Mouse (Mus musculus): ENCODE measurements around the gene Vangl1. TPM values are rescaled to one million over a fixed set of nuclear protein-coding genes. Genes with fewer than 3 reads are reported as not detected.

Gene Vangl1
- polyA plus RNA-seq, 1 experiment from 2014 or later = 14.0 TPM

DNA sequence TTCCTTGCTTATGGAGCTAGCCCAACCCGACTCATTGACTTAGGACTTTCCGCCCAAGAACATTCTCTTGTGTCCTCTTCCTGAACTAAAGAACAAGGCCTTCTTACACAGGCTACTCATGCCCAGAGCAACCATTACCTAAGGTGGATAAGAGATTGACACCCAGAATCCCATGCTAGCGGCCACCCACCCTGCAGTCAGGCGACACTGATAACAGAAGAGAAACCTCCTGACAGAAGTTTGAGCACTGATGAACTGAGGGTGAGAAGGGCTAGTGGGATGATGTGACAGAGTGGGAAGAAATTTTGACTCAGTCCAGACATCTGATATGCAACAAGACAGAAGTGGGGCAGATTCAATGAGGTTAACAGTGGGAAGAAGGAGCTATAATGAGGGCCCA lies 60.1 kb downstream of the Vangl1 start:
- no peak overlapping the region for H3K27ac ChIP-seq (ENCODE audit: low read length)
- no peak for ATAC-seq
- no peak overlapping the region for H3K9ac ChIP-seq (replicated peaks; ENCODE audit: low read depth)
- DNase-seq (ENCODE audit: low spot score) = no peak
- H3K36me3 ChIP-seq (ENCODE audit: insufficient read depth, low read length) = no peaks in the 10 kb centered on the region
- 95% methylated on average over 4 of the region's 4 CpGs for WGBS
- no peak overlapping the region for H3K4me2 ChIP-seq (replicated peaks; ENCODE audit: low read depth, low read length)
- no peaks in the 10 kb centered on the region; the same call in 1 of the 2 replicates for H3K4me1 ChIP-seq (ENCODE audit: insufficient read depth, low read depth, low read length)
- no peak overlapping the region for H3K4me3 ChIP-seq (ENCODE audit: low read depth, low read length)
- no peaks in the 10 kb centered on the region for H3K27me3 ChIP-seq (replicated peaks; ENCODE audit: insufficient read depth, low read length)
- TF ChIP-seq CTCF (IDR thresholded peaks at IDR 0.05) (no peak), EP300 (IDR thresholded peaks at IDR 0.05) (no peak)
- no peaks in the 10 kb centered on the region for H3K9me3 ChIP-seq (ENCODE audit: low read length)

GRCm38 (mm10) chr3:102143536-102143935 lies 61.0 kb downstream of the Vangl1 start:
- Histone ChIP-seq H3K9ac (replicated peaks; ENCODE audit: low read depth) (no peak overlapping the region), H3K36me3 (ENCODE audit: insufficient read depth, low read length) (no peaks in the 10 kb centered on the region), H3K4me2 (replicated peaks; ENCODE audit: low read depth, low read length) (no peak overlapping the region), H3K4me1 (ENCODE audit: insufficient read depth, low read depth, low read length) (no peaks in the 10 kb centered on the region; the same call in 1 of the 2 replicates), H3K9me3 (ENCODE audit: low read length) (no peaks in the 10 kb centered on the region), H3K27me3 (replicated peaks; ENCODE audit: insufficient read depth, low read length) (no peaks in the 10 kb centered on the region), H3K4me3 (ENCODE audit: low read depth, low read length) (no peak overlapping the region), H3K27ac (ENCODE audit: low read length) (no peak overlapping the region)
- TF ChIP-seq CTCF (IDR thresholded peaks at IDR 0.05) (no peak), EP300 (IDR thresholded peaks at IDR 0.05) (no peak)
- ATAC-seq = no peak
- no peak for DNase-seq (ENCODE audit: low spot score)
- 78% methylated on average over 3 of the region's 3 CpGs for WGBS

GRCm38 (mm10) chr3:102142947-102143346 lies 61.5 kb downstream of the Vangl1 start:
- no peak for TF ChIP-seq CTCF (IDR thresholded peaks at IDR 0.05)
- no peak for TF ChIP-seq EP300 (IDR thresholded peaks at IDR 0.05)
- H3K9me3 ChIP-seq (ENCODE audit: low read length) = no peaks in the 10 kb centered on the region
- 90% methylated on average over 4 of the region's 4 CpGs for WGBS
- no peak overlapping the region for H3K9ac ChIP-seq (replicated peaks; ENCODE audit: low read depth)
- no peaks in the 10 kb centered on the region; the same call in 1 of the 2 replicates for H3K4me1 ChIP-seq (ENCODE audit: insufficient read depth, low read depth, low read length)
- no peak for ATAC-seq
- no peaks in the 10 kb centered on the region for H3K36me3 ChIP-seq (ENCODE audit: insufficient read depth, low read length)
- no peaks in the 10 kb centered on the region for H3K27me3 ChIP-seq (replicated peaks; ENCODE audit: insufficient read depth, low read length)
- no peak overlapping the region for H3K27ac ChIP-seq (ENCODE audit: low read length)
- no peak overlapping the region for H3K4me3 ChIP-seq (ENCODE audit: low read depth, low read length)
- no peak for DNase-seq (ENCODE audit: low spot score)
- no peak overlapping the region for H3K4me2 ChIP-seq (replicated peaks; ENCODE audit: low read depth, low read length)

- H3K4me2 ChIP-seq (replicated peaks; ENCODE audit: low read depth, low read length) = no peak overlapping the region
- no peaks in the 10 kb centered on the region for H3K4me1 ChIP-seq (ENCODE audit: insufficient read depth, low read depth, low read length)
- H3K36me3 ChIP-seq (ENCODE audit: insufficient read depth, low read length) = no peaks in the 10 kb centered on the region
- H3K4me3 ChIP-seq (ENCODE audit: low read depth, low read length) = no peak overlapping the region
- H3K9me3 ChIP-seq (ENCODE audit: low read length) = no peaks in the 10 kb centered on the region
- ATAC-seq = no peak
- no peak for DNase-seq (ENCODE audit: low spot score)
- H3K9ac ChIP-seq (replicated peaks; ENCODE audit: low read depth) = no peak overlapping the region
- no peaks in the 10 kb centered on the region for H3K27me3 ChIP-seq (replicated peaks; ENCODE audit: insufficient read depth, low read length)
- 73% methylated on average over 6 of the region's 6 CpGs for WGBS
- no peak overlapping the region for H3K27ac ChIP-seq (ENCODE audit: low read length)
- TF ChIP-seq CTCF (IDR thresholded peaks at IDR 0.05) (no peak), EP300 (IDR thresholded peaks at IDR 0.05) (no peak)
These were observed 62.6 kb downstream of the Vangl1 start for GRCm38 (mm10) chr3:102141893-102142292.

DNA sequence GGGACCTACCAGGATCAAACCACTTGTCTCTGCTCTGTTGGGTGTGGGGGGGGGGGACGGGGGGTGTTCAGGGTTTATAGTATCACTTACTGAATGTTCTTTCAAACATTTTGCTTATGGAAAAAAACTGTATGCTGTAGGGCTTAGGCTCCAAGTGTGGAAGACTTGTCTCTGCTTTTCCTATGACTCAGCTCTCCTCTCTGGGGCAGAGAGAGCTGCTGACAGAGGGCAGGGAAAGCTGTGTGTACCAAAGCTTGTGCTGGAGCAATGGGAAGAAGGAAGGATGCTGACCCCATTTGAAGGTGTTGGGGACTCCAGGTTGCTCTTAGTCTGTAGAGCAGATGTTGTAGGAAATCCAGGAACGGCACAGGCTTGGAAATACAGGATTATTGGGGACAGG lies 63.0 kb downstream of the Vangl1 start:
- no peak for TF ChIP-seq EP300 (IDR thresholded peaks at IDR 0.05)
- no peaks in the 10 kb centered on the region for H3K27me3 ChIP-seq (replicated peaks; ENCODE audit: insufficient read depth, low read length)
- WGBS = 60% methylated on average over 2 of the region's 2 CpGs

GRCm38 (mm10) chr3:102140606-102141005 lies 63.9 kb downstream of the Vangl1 start:
- Histone ChIP-seq H3K4me1 (ENCODE audit: insufficient read depth, low read depth, low read length) (no peaks in the 10 kb centered on the region; the same call in 1 of the 2 replicates), H3K9ac (replicated peaks; ENCODE audit: low read depth) (no peak overlapping the region), H3K36me3 (ENCODE audit: insufficient read depth, low read length) (no peaks in the 10 kb centered on the region), H3K27me3 (replicated peaks; ENCODE audit: insufficient read depth, low read length) (no peaks in the 10 kb centered on the region), H3K9me3 (ENCODE audit: low read length) (no peaks in the 10 kb centered on the region), H3K27ac (ENCODE audit: low read length) (no peak overlapping the region), H3K4me2 (replicated peaks; ENCODE audit: low read depth, low read length) (no peak overlapping the region), H3K4me3 (ENCODE audit: low read depth, low read length) (no peak overlapping the region)
- WGBS = 55% methylated on average over 6 of the region's 6 CpGs
- DNase-seq (ENCODE audit: low spot score) (peak; percentile 45), ATAC-seq (no peak)
- TF ChIP-seq CTCF (IDR thresholded peaks at IDR 0.05) (no peak), EP300 (IDR thresholded peaks at IDR 0.05) (no peak)

More for the DNA sequence above, 63.0 kb downstream of the Vangl1 start:
- H3K27ac ChIP-seq (ENCODE audit: low read length) = no peak overlapping the region
- no peak for ATAC-seq
- DNase-seq (ENCODE audit: low spot score) = no peak
- no peak overlapping the region for H3K4me2 ChIP-seq (replicated peaks; ENCODE audit: low read depth, low read length)
- no peak overlapping the region for H3K4me3 ChIP-seq (ENCODE audit: low read depth, low read length)
- H3K9me3 ChIP-seq (ENCODE audit: low read length) = no peaks in the 10 kb centered on the region
- H3K36me3 ChIP-seq (ENCODE audit: insufficient read depth, low read length) = no peaks in the 10 kb centered on the region
- no peak overlapping the region for H3K9ac ChIP-seq (replicated peaks; ENCODE audit: low read depth)
- no peaks in the 10 kb centered on the region for H3K4me1 ChIP-seq (ENCODE audit: insufficient read depth, low read depth, low read length)

DNA sequence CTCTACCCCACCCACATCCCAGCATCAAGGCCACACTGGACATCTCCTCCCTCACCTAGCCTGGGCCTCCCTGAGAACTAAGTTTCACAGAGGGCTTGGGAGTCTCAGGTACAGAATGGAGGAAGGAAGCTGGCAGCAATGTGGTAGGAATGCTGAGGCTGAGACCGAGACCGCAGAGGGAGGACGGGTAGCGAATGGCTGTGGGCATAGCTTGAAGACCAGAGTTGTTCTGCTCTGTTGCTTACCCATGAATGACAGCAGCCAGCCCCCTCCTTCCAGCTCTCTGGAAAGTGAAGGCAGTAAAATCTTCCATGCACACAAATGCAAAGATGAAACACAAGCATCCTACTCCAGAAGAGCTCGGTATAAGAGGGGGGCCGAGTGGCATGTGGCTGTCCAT lies 65.6 kb downstream of the Vangl1 start:
- Histone ChIP-seq H3K9me3 (ENCODE audit: low read length) (no peaks in the 10 kb centered on the region), H3K9ac (replicated peaks; ENCODE audit: low read depth) (no peak overlapping the region), H3K4me1 (ENCODE audit: insufficient read depth, low read depth, low read length) (no peaks in the 10 kb centered on the region; the same call in 1 of the 2 replicates), H3K27ac (ENCODE audit: low read length) (no peak overlapping the region), H3K27me3 (replicated peaks; ENCODE audit: insufficient read depth, low read length) (no peaks in the 10 kb centered on the region), H3K4me3 (ENCODE audit: low read depth, low read length) (no peak overlapping the region), H3K36me3 (ENCODE audit: insufficient read depth, low read length) (no peaks in the 10 kb centered on the region), H3K4me2 (replicated peaks; ENCODE audit: low read depth, low read length) (no peak overlapping the region)
- DNase-seq (ENCODE audit: low spot score) (no peak), ATAC-seq (no peak)
- WGBS = 86% methylated on average over 6 of the region's 6 CpGs
- TF ChIP-seq EP300 (IDR thresholded peaks at IDR 0.05) (no peak), CTCF (IDR thresholded peaks at IDR 0.05) (no peak)
